ENCODE assay signal across 19 mouse cellular contexts in genomic region chr1:39740948-39741347, GRCm38 (mm10). TPM values are rescaled to one million over a fixed set of nuclear protein-coding genes. Genes with fewer than 3 reads are reported as not detected.
DNase-seq lines count a peak whose midpoint lies in the region; ATAC-seq and TF ChIP-seq lines count a peak whose summit lies in the region.
"Had no signal": no experiment of that assay in that cellular context is flagged by ENCODE, and none has a peak within 500 bp of the region (broad histone marks: within the 10 kb centered on the region; RNA-seq: fewer than 3 reads in every experiment).

No protein-coding gene starts in this region.

- H3K27ac ChIP-seq in heart, embryonic 11.5 days (ENCODE audit: low read depth, low read length), result peak overlapping the region; percentile 4; the same call in 1 of the 2 replicates
- H3K27ac ChIP-seq in hindbrain, postnatal 0 days, result no peak overlapping the region
- H3K27ac ChIP-seq: forebrain, embryonic 15.5 days; intestine, embryonic 15.5 days; left cerebral cortex, adult 2 months; liver, embryonic 12.5 days had no signal

- intact Hi-C loops in heart, postnatal 10 days (cut with DNase I), result no loop called here
- intact Hi-C loops in left cerebral cortex, postnatal 25 days (cut with DNase I), result no loop called here

- DNase-seq in heart, postnatal 10 days, result no peak
- DNase-seq in left cerebral cortex, postnatal 25 days (ENCODE audit: low spot score in 2 of 2), result peak; percentile 23 to 38
- no peak for DNase-seq in left cerebral cortex, adult 8-10 months (ENCODE audit: low spot score in 2 of 2)
- DNase-seq in brain, adult 2 months (ENCODE audit: low read depth, low spot score), result peak; percentile 84
- DNase-seq in hindbrain, postnatal 0 days (ENCODE audit: low spot score), result peak; percentile 43
- DNase-seq: adrenal gland, postnatal 36 days; cerebellum, adult 11 months; gastrocnemius, postnatal 10 days; kidney, postnatal 25 days; thymus, adult 18-20 months had no signal

- H3K27me3 ChIP-seq in heart, embryonic 11.5 days (ENCODE audit: control insufficient read depth, insufficient read depth, low read length), result no peaks in the 10 kb centered on the region
- no peaks in the 10 kb centered on the region for H3K27me3 ChIP-seq in hindbrain, postnatal 0 days (ENCODE audit: insufficient read depth, low read length)
- H3K27me3 ChIP-seq: forebrain, embryonic 15.5 days; intestine, embryonic 15.5 days; liver, embryonic 12.5 days had no signal

- TF ChIP-seq CTCF in hindbrain, postnatal 0 days (IDR thresholded peaks at IDR 0.05; ENCODE audit: low read depth), result no peak

- H3K9ac ChIP-seq in heart, embryonic 11.5 days (ENCODE audit: low read depth, low read length), result no peak overlapping the region
- no peak overlapping the region for H3K9ac ChIP-seq in hindbrain, postnatal 0 days (replicated peaks; ENCODE audit: low read length)
- H3K9ac ChIP-seq: forebrain, embryonic 15.5 days; intestine, embryonic 15.5 days; liver, embryonic 12.5 days had no signal

- no peak overlapping the region for H3K4me3 ChIP-seq in heart, embryonic 11.5 days (ENCODE audit: low read depth, low read length)
- no peak overlapping the region for H3K4me3 ChIP-seq in hindbrain, postnatal 0 days (ENCODE audit: low read length)
- H3K4me3 ChIP-seq: forebrain, embryonic 15.5 days; intestine, embryonic 15.5 days; left cerebral cortex, adult 2 months; liver, embryonic 12.5 days; megakaryocyte, embryonic 14.5 days had no signal

- H3K9me3 ChIP-seq in heart, embryonic 11.5 days (replicated peaks; ENCODE audit: control insufficient read depth, low read length), result no peaks in the 10 kb centered on the region
- no peaks in the 10 kb centered on the region for H3K9me3 ChIP-seq in hindbrain, postnatal 0 days (ENCODE audit: low read length)
- H3K9me3 ChIP-seq: forebrain, embryonic 15.5 days; G1E; intestine, embryonic 15.5 days; liver, embryonic 12.5 days had no signal

- WGBS in heart, embryonic 11.5 days (ENCODE audit: insufficient replicate concordance), result 42% methylated on average over 7 of the region's 7 CpGs
- WGBS in hindbrain, postnatal 0 days, result 28% methylated on average over 7 of the region's 7 CpGs

- no peak for ATAC-seq in heart, embryonic 11.5 days (replicated peaks; ENCODE audit: insufficient number of reproducible peaks, low FRiP score, low TSS enrichment)
- peak; percentile 67; the same call in 1 of the 2 replicates for ATAC-seq in hindbrain, postnatal 0 days
- no peak for ATAC-seq in cerebellum, adult (ENCODE audit: insufficient number of reproducible peaks, low FRiP score, low TSS enrichment)
- ATAC-seq: forebrain, embryonic 15.5 days; intestine, embryonic 15.5 days; liver, embryonic 12.5 days; lung, postnatal 0 days had no signal

- no peaks in the 10 kb centered on the region for H3K36me3 ChIP-seq in heart, embryonic 11.5 days (ENCODE audit: control insufficient read depth, insufficient read depth, low read length)
- no peaks in the 10 kb centered on the region for H3K36me3 ChIP-seq in hindbrain, postnatal 0 days (ENCODE audit: insufficient read depth, low read length)
- H3K36me3 ChIP-seq: forebrain, embryonic 15.5 days; G1E; intestine, embryonic 15.5 days; liver, embryonic 12.5 days had no signal

- H3K4me2 ChIP-seq in heart, embryonic 11.5 days, result no peak overlapping the region
- H3K4me2 ChIP-seq in hindbrain, postnatal 0 days (ENCODE audit: low read depth, low read length), result no peak overlapping the region
- H3K4me2 ChIP-seq: forebrain, embryonic 15.5 days; intestine, embryonic 15.5 days; liver, embryonic 12.5 days had no signal

- peaks cover 17% of the 10 kb centered on the region for H3K4me1 ChIP-seq in heart, embryonic 11.5 days (ENCODE audit: control insufficient read depth, insufficient read depth, low read length)
- H3K4me1 ChIP-seq in hindbrain, postnatal 0 days (ENCODE audit: insufficient read depth, low read length), result peaks cover 12% of the 10 kb centered on the region
- H3K4me1 ChIP-seq: forebrain, embryonic 15.5 days; intestine, embryonic 15.5 days had no signal

RNA-seq across cellular contexts. Expression of gene Rfx8, which starts 20.2 kb away (rescaled TPM):
- polyA plus RNA-seq in heart, embryonic 11.5 days (2014; fragmentation: Nextera tagmentation; extraction: Ambion mirVana), result 0.74 and 1.5 TPM in 2 replicates
- under 1 TPM; 0.53 to 0.55 TPM for total RNA-seq in heart, postnatal 10 days (2021)
- total RNA-seq in left cerebral cortex, postnatal 25 days (2021), result under 1 TPM in 1 of 2 experiments, not detected in 1; 0.16 TPM
- total RNA-seq in left cerebral cortex, adult 8-10 months (2022), result under 1 TPM in 2 of 4 experiments, not detected in 2; 0.17 to 0.32 TPM
- 0.10 and 0.97 TPM in 2 replicates for total RNA-seq in hindbrain, postnatal 0 days (2014; rRNA removed)
- 0.39 and 0.68 TPM in 2 replicates for polyA plus RNA-seq in hindbrain, postnatal 0 days (2015; fragmentation: Nextera tagmentation; extraction: Ambion mirVana)
- polyA plus RNA-seq: forebrain, embryonic 15.5 days; G1E had no signal

Comparison
In these comparisons a context has a peak if more than half of its experiments do, and no peak if none do; other contexts are left out.
1. DNase-seq: peak in left cerebral cortex, postnatal 25 days (2 of 2), brain, adult 2 months (single experiment) and hindbrain, postnatal 0 days (single experiment); none in heart, postnatal 10 days (0 of 2) and left cerebral cortex, adult 8-10 months (0 of 2).